Mouse (Mus musculus): ENCODE results near the gene Psmb5.
"Not testable (repeated sequence)": the region's sequence is repeated elsewhere in the genome, so short reads cannot be mapped to it uniquely, and the experiment has no call there.

Gene Psmb5

GRCm38 (mm10) chr14:54630583-54631239 is 12.9 kb upstream of the Psmb5 start:
- no peak for DNase-seq (ENCODE audit: low spot score)

- DNase-seq (ENCODE audit: low spot score) = no peak
Measured at GRCm38 (mm10) chr14:54629797-54630196, 12.0 kb upstream of the Psmb5 start.

GRCm38 (mm10) chr14:54628103-54628502 is 10.3 kb upstream of the Psmb5 start:
- DNase-seq (ENCODE audit: low spot score) = no peak

GRCm38 (mm10) chr14:54624976-54625375 is 7.2 kb upstream of the Psmb5 start:
- DNase-seq (ENCODE audit: low spot score) = no peak

GRCm38 (mm10) chr14:54623334-54623733 is 5.5 kb upstream of the Psmb5 start:
- DNase-seq (ENCODE audit: low spot score) = no peak

GRCm38 (mm10) chr14:54621133-54621532 is 3.3 kb upstream of the Psmb5 start, which contains the start of gene Psmb11:
Psmb11 (plus strand) TSS chr14:54621433.
- no peak for DNase-seq (ENCODE audit: low spot score)

- no peak for DNase-seq (ENCODE audit: low spot score)
Measured at GRCm38 (mm10) chr14:54617152-54617896, 498 bp downstream of the Psmb5 start.

- DNase-seq (ENCODE audit: low spot score) = no peak
Measured at GRCm38 (mm10) chr14:54616226-54616825, 1.5 kb downstream of the Psmb5 start.

- not testable (repeated sequence) for DNase-seq (ENCODE audit: low spot score)
Measured at GRCm38 (mm10) chr14:54614130-54614529, 3.7 kb downstream of the Psmb5 start.

- no peak for DNase-seq (ENCODE audit: low spot score)
Measured at GRCm38 (mm10) chr14:54610648-54611047, 7.2 kb downstream of the Psmb5 start.

GRCm38 (mm10) chr14:54609962-54610361 is 7.9 kb downstream of the Psmb5 start:
- peak; percentile 30 for DNase-seq (ENCODE audit: low spot score)

GRCm38 (mm10) chr14:54609245-54609644 is 8.6 kb downstream of the Psmb5 start:
- DNase-seq (ENCODE audit: low spot score) = no peak

GRCm38 (mm10) chr14:54607226-54607625 is 10.6 kb downstream of the Psmb5 start:
- DNase-seq (ENCODE audit: low spot score) = no peak

GRCm38 (mm10) chr14:54605752-54606321 is 12.0 kb downstream of the Psmb5 start, which contains the start of gene 4931414P19Rik:
4931414P19Rik (minus strand) TSS chr14:54605993.
- DNase-seq (ENCODE audit: low spot score) = peak; percentile 78

- no peak for DNase-seq (ENCODE audit: low spot score)
Measured at GRCm38 (mm10) chr14:54603686-54604085, 14.1 kb downstream of the Psmb5 start.

- DNase-seq (ENCODE audit: low spot score) = peak; percentile 97
Measured at GRCm38 (mm10) chr14:54603038-54603654, 14.7 kb downstream of the Psmb5 start.

GRCm38 (mm10) chr14:54602613-54603012 is 15.2 kb downstream of the Psmb5 start:
- DNase-seq (ENCODE audit: low spot score) = no peak

GRCm38 (mm10) chr14:54601601-54602000 is 16.2 kb downstream of the Psmb5 start:
- DNase-seq (ENCODE audit: low spot score) = no peak

- DNase-seq (ENCODE audit: low spot score) = no peak
Measured at GRCm38 (mm10) chr14:54597084-54597483, 20.7 kb downstream of the Psmb5 start.

- no peak for DNase-seq (ENCODE audit: low spot score)
Measured at GRCm38 (mm10) chr14:54594631-54595414, 23.0 kb downstream of the Psmb5 start.

- DNase-seq (ENCODE audit: low spot score) = no peak
Measured at GRCm38 (mm10) chr14:54594055-54594454, 23.8 kb downstream of the Psmb5 start.

All from lung, postnatal 25 days (tissue).